Mouse (Mus musculus) ES-Bruce4 (cell line): Measurements from ENCODE around the gene Ceacam16.

Source experiments
- CTCF ChIP-seq: IDR thresholded peaks from one replicate; pipeline ENCODE4 v1.8.1; 2011; ENCODE audit warnings: low read depth, low read length
- EP300 ChIP-seq: IDR thresholded peaks from 2 replicates; pipeline ENCODE4 v1.6.1; 2011; ENCODE audit warnings: low read depth, low read length; ENCODE audit not compliant: insufficient read depth

- TF ChIP-seq CTCF (no peak), EP300 (no peak)
These were observed 51.7 kb downstream of the Ceacam16 start for GRCm38 (mm10) chr7:19809369-19809768.
